Mouse (Mus musculus): ENCODE data around the gene Klhl7. TPM values are rescaled to one million over a fixed set of nuclear protein-coding genes. Genes with fewer than 3 reads are reported as not detected.

The Klhl7 gene
- total and polyA plus RNA-seq, 3 experiments, result 13.5 to 19.7 TPM; not detected in 1

- TF ChIP-seq JUND (IDR thresholded peaks at IDR 0.05; ENCODE audit: low read depth, low read length) (no peak), MAX (IDR thresholded peaks at IDR 0.05; ENCODE audit: low read length) (0 out of 2 replicates have a peak, but pooled peaks have one; percentile 27), NRF1 (IDR thresholded peaks at IDR 0.05; ENCODE audit: insufficient read depth, low read depth, low read length, poor library complexity, severe bottlenecking) (no peak), NELFE (IDR thresholded peaks at IDR 0.05; ENCODE audit: low read depth, low read length) (no peak), TCF12 (IDR thresholded peaks at IDR 0.05; ENCODE audit: low read depth, low read length) (peak; percentile 46)
These were observed 108.1 kb downstream of the Klhl7 start (continued) for GRCm38 (mm10) chr5:24208505-24208904.

Other genes starting within 250 kb of the Klhl7 start
- 30.0 and 30.4 TPM in 2 replicates for gene Fam126a, start 69.9 kb upstream of the Klhl7 start, total RNA-seq (2012; rRNA removed)
- 10 to 100 TPM; 34.7 to 51.1 TPM for gene Fam126a, start 69.9 kb upstream of the Klhl7 start, polyA plus RNA-seq (2012; ENCODE audit: insufficient read depth in 1 of 2, insufficient read length in 2 of 2, low read depth in 1 of 2, low replicate concordance in 2 of 2, missing spikeins in 1 of 2)
- gene Nupl2, start 64.4 kb downstream of the Klhl7 start, total RNA-seq (2012; rRNA removed), result 11.9 and 13.8 TPM in 2 replicates
- 100 to 1,000 TPM in 1 of 2 experiments, 10 to 100 TPM in 1; 23.1 to 121 TPM for gene Nupl2, start 64.4 kb downstream of the Klhl7 start, polyA plus RNA-seq (2012; ENCODE audit: insufficient read depth in 1 of 2, insufficient read length in 2 of 2, low read depth in 1 of 2, low replicate concordance in 2 of 2, missing spikeins in 1 of 2)